Mouse (Mus musculus) embryonic facial prominence, embryonic 11.5 days (tissue): Measurements from ENCODE around the gene Pard6b. TPM values are rescaled to one million over a fixed set of nuclear protein-coding genes. Genes with fewer than 3 reads are reported as not detected.
"Not testable (repeated sequence)": the region's sequence is repeated elsewhere in the genome, so short reads cannot be mapped to it uniquely, and the experiment has no call there.

Source experiments
- ATAC-seq: fragments of 200-750 bp; cut with Nextera tagmentation; replicated peaks from 2 replicates; pipeline ENCODE4 v1.8.0; 2017; ENCODE audit warnings: low read depth; ENCODE audit not compliant: insufficient number of reproducible peaks, low FRiP score, low TSS enrichment
- DNase-seq: peaks from one replicate; pipeline ENCODE4 v3.0.0-alpha.2; 2015; ENCODE audit warnings: low spot score
- H3K27ac ChIP-seq: fragments of 300-500 bp; sonication (generic); replicated peaks from 2 replicates; pipeline ENCODE4 v1.5.1; 2014; ENCODE audit warnings: mild to moderate bottlenecking, low read depth, low read length, control low read depth
- H3K27me3 ChIP-seq: fragments of 300-500 bp; sonication (generic); 2 replicates; pipeline ENCODE4 v1.6.1; 2014; ENCODE audit warnings: mild to moderate bottlenecking, low read length, moderate library complexity, mixed read lengths; ENCODE audit not compliant: control insufficient read depth, insufficient read depth
- H3K36me3 ChIP-seq: fragments of 300-500 bp; sonication (generic); replicated peaks from 2 replicates; pipeline ENCODE4 v1.6.1; 2014; ENCODE audit warnings: low read depth, mild to moderate bottlenecking, low read length, moderate library complexity, mixed read lengths; ENCODE audit not compliant: control insufficient read depth, insufficient read depth
- H3K4me1 ChIP-seq: fragments of 300-500 bp; sonication (generic); 2 replicates; pipeline ENCODE4 v1.6.1; 2014; ENCODE audit warnings: low read length, mixed read lengths; ENCODE audit not compliant: control insufficient read depth, insufficient read depth
- H3K4me2 ChIP-seq: fragments of 300-500 bp; sonication (generic); 2 replicates; pipeline ENCODE4 v1.6.1; 2014; ENCODE audit warnings: low read depth, mild to moderate bottlenecking, control low read depth, low read length, moderate library complexity
- H3K4me3 ChIP-seq: fragments of 300-500 bp; sonication (generic); 2 replicates; pipeline ENCODE4 v1.5.1; 2014; ENCODE audit warnings: low read depth, low read length, control low read depth
- H3K9ac ChIP-seq: fragments of 300-500 bp; sonication (generic); replicated peaks from 2 replicates; pipeline ENCODE4 v1.6.1; 2014; ENCODE audit warnings: mild to moderate bottlenecking, control low read depth, low read length
- H3K9me3 ChIP-seq: fragments of 300-500 bp; sonication (generic); replicated peaks from 2 replicates; pipeline ENCODE4 v1.6.1; 2016; ENCODE audit warnings: mild to moderate bottlenecking, low read length, inconsistent platforms, mixed read lengths; ENCODE audit not compliant: control insufficient read depth
- WGBS: fragments of 180-500 bp; shearing (Covaris S2); extraction: QIAGEN DNeasy Blood & Tissue Kit; methylation state at CpG from one replicate; pipeline ENCODE4 v1.1.7; 2014; 5-methylcytosine and 5-hydroxymethylcytosine counted together
- polyA plus RNA-seq: library from polyadenylated mRNA; unstranded; fragments of >200 nt; fragmentation: Nextera tagmentation; extraction: Ambion mirVana; gene quantifications from 2 replicates; pipeline ENCODE4 v1.2.1, GENCODE M21; 2014

The Pard6b gene
- polyA plus RNA-seq, 1 experiment from 2014 or later = 4.8 TPM

DNA sequence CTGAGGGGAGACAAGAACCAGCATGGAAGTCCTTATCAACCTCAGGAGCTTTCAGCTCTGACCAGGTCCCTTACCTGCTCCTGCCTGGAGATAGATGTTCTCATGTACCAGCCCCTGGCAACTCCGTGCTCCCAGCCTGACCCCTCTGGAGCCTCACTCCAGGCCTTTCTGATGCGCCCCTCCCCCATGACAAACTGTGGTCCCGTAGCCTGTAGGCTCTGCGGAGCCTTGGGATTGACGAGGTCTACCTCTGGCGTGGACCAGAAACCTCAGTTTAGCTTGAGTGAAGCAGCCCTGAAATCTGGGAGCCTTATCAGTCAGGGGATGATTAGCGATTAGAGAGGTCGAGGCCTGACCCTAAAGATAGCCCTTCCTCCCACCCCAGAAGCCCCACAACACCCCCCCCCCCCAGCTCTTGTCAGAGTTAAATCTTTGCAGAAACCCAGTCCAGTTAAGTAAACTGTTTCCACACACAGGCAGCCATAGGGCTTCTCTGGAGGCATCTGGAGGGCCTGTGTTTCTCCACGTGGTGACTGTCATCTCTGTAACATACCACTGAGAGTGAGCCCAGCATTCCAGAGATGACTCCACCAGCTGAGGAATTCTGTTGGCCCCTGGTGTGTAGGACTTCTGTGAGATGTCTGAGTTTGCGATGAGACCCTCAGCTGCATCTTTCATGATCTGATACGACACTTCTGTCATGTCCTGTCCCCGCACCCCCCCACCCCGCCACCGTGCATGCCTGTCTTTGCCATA lies 24.7 kb upstream of the Pard6b start:
- no peak overlapping the region for H3K27ac ChIP-seq
- no peak overlapping the region for H3K4me3 ChIP-seq
- H3K4me2 ChIP-seq = no peak overlapping the region
- H3K9ac ChIP-seq = no peak overlapping the region
- H3K4me1 ChIP-seq = peaks cover 3% of the 10 kb centered on the region; the same call in 1 of the 2 replicates
- no peaks in the 10 kb centered on the region for H3K27me3 ChIP-seq
- DNase-seq = peak; percentile 59
- H3K36me3 ChIP-seq = no peaks in the 10 kb centered on the region
- no peak for ATAC-seq
- 19% methylated on average over 14 of the region's 14 CpGs for WGBS
- no peaks in the 10 kb centered on the region for H3K9me3 ChIP-seq

DNA sequence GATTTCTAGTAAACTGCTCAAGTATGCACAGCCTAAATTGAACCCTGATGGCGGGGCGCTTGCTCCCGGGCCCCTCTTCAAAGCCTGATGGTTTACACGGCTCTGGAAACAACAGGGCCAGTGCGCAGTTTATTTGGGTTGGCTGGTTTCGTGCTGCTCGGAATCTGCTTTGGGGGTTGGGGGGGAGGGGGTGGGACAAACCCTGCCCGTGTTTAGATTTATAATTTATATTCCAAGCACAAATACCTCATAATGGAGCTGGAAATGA lies 24.2 kb upstream of the Pard6b start:
- Histone ChIP-seq H3K27me3 (no peaks in the 10 kb centered on the region), H3K9ac (no peak overlapping the region), H3K4me1 (peaks cover 3% of the 10 kb centered on the region; the same call in 1 of the 2 replicates), H3K4me2 (no peak overlapping the region), H3K4me3 (no peak overlapping the region), H3K27ac (no peak overlapping the region), H3K9me3 (no peaks in the 10 kb centered on the region), H3K36me3 (no peaks in the 10 kb centered on the region)
- WGBS = 39% methylated on average over 8 of the region's 8 CpGs
- peak; percentile 58 for DNase-seq
- ATAC-seq = no peak

DNA sequence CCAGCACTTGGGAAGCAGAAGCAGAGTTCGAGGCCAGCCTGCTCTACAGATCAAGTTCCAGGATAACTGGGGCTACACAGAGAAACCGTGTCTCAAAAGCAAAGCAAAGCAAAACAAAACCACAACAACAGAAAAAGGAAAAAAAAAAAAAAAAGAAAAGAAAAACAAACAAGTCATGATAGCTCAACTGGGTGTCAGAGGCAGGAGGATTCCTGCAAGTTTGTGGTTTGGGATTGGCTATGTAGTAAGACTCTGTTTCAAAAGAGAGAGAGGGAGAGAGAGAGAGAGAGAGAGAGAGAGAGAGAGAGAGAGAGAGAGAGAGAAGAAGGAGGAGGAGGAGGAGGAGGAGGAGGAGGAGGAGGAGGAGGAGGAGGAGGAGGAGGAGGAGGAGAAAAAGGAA lies 22.9 kb upstream of the Pard6b start:
- H3K27ac ChIP-seq, H3K4me1 ChIP-seq, H3K27me3 ChIP-seq, H3K9ac ChIP-seq, H3K36me3 ChIP-seq, H3K4me2 ChIP-seq, H3K9me3 ChIP-seq, ATAC-seq, DNase-seq, H3K4me3 ChIP-seq: not testable (repeated sequence)
- 53% methylated on average over 2 of the region's 2 CpGs for WGBS

- Histone ChIP-seq H3K4me1 (peaks cover 3% of the 10 kb centered on the region; the same call in 1 of the 2 replicates), H3K4me2 (no peak overlapping the region), H3K9me3 (no peaks in the 10 kb centered on the region), H3K9ac (no peak overlapping the region), H3K27ac (no peak overlapping the region), H3K36me3 (no peaks in the 10 kb centered on the region), H3K27me3 (no peaks in the 10 kb centered on the region), H3K4me3 (no peak overlapping the region)
- WGBS = 26% methylated on average over 13 of the region's 13 CpGs
- ATAC-seq = no peak
- no peak for DNase-seq
These were observed 22.2 kb upstream of the Pard6b start for GRCm38 (mm10) chr2:168058488-168059199.

DNA sequence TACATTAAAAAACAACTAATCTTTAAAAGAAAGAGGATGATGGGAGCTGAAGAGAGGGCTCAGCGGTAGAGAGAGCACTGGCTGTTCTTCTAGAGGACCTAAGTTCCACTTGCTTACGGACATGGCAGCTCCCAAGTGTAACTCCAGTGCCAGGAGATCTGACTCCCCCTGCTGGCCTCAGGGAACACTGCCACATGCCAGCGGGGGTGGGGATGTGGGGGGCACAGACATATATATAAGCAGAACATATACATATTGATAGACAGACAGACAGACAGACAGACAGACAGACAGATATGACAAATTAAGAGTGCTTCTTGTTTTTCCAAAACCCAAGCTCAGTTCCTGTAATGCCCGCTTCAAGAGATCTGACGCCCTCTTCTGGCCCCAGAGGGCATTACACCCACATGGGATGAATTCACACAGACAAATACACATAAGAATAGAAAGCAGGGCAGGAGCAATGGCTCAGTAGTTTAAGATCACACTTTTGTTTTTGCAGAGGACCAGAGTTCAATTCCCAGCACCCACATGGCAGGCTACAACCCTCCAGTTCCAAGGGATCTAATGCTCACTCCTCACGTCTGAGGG lies 21.5 kb upstream of the Pard6b start:
- Histone ChIP-seq H3K4me2 (no peak overlapping the region), H3K9me3 (no peaks in the 10 kb centered on the region), H3K36me3 (no peaks in the 10 kb centered on the region), H3K4me3 (no peak overlapping the region), H3K9ac (no peak overlapping the region), H3K27ac (no peak overlapping the region), H3K27me3 (no peaks in the 10 kb centered on the region), H3K4me1 (peaks cover 3% of the 10 kb centered on the region; the same call in 1 of the 2 replicates)
- WGBS = 77% methylated on average over 6 of the region's 6 CpGs
- ATAC-seq (no peak), DNase-seq (no peak)

DNA sequence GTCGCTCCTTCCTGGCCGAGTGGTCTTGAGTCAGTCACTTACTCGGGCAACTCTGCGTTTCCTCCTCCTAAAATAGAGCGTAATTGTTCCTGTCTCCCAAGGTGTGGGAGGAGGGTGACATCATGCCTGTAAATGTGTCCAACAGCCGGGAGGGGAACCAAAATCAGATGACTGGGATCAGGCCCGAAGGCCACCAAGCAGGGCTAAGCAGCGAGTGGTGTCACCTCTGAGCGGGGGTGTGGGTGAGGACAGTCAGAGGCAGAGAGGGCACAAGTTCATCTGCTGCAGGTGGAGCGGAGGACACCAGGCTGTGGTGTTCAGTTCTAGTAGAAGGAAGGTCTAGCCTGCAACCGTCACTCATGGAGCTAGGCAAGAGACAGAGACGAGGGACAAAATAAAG lies 17.1 kb upstream of the Pard6b start:
- H3K4me1 ChIP-seq = peaks cover 3% of the 10 kb centered on the region
- ATAC-seq = no peak
- WGBS = 89% methylated on average over 12 of the region's 12 CpGs
- no peaks in the 10 kb centered on the region for H3K9me3 ChIP-seq
- no peaks in the 10 kb centered on the region for H3K27me3 ChIP-seq
- no peak overlapping the region for H3K4me3 ChIP-seq
- no peaks in the 10 kb centered on the region for H3K36me3 ChIP-seq
- H3K9ac ChIP-seq = no peak overlapping the region
- no peak overlapping the region for H3K4me2 ChIP-seq
- DNase-seq = no peak
- no peak overlapping the region for H3K27ac ChIP-seq

DNA sequence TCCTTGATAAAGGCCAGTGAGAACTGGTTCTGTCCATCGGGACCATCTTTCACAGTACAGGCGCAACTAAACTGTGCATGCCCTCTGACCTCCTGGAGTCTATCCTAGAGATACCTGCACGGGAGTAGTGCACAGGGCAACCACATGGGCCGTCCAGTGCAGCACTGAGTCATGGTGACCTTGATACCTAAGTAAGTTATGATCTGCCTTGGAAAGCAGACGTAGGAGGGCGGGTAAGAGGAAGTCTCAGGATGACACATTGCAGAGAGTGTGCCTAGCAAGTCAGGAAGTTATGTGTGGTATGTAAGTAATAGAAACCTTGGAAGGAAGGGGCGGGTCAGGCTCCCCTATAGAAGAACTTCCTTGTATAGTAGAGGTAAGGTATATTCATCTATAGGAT lies 15.3 kb upstream of the Pard6b start:
- Histone ChIP-seq H3K36me3 (no peaks in the 10 kb centered on the region), H3K4me3 (no peak overlapping the region), H3K9ac (no peak overlapping the region), H3K9me3 (no peaks in the 10 kb centered on the region), H3K27ac (no peak overlapping the region), H3K27me3 (no peaks in the 10 kb centered on the region), H3K4me1 (peaks cover 3% of the 10 kb centered on the region; the same call in 1 of the 2 replicates), H3K4me2 (no peak overlapping the region)
- WGBS = 75% methylated on average over 7 of the region's 7 CpGs
- no peak for ATAC-seq
- no peak for DNase-seq

GRCm38 (mm10) chr2:168066783-168067182 lies 14.0 kb upstream of the Pard6b start:
- no peak overlapping the region for H3K4me3 ChIP-seq
- H3K4me2 ChIP-seq = no peak overlapping the region
- H3K36me3 ChIP-seq = no peaks in the 10 kb centered on the region
- WGBS = 59% methylated on average over 8 of the region's 8 CpGs
- H3K27ac ChIP-seq = no peak overlapping the region
- H3K9me3 ChIP-seq = no peaks in the 10 kb centered on the region
- ATAC-seq (no peak), DNase-seq (no peak)
- no peak overlapping the region for H3K9ac ChIP-seq
- H3K4me1 ChIP-seq = peaks cover 3% of the 10 kb centered on the region; the same call in 1 of the 2 replicates
- no peaks in the 10 kb centered on the region for H3K27me3 ChIP-seq
